ENCODE assay signal across 16 mouse cellular contexts in the genomic region with DNA sequence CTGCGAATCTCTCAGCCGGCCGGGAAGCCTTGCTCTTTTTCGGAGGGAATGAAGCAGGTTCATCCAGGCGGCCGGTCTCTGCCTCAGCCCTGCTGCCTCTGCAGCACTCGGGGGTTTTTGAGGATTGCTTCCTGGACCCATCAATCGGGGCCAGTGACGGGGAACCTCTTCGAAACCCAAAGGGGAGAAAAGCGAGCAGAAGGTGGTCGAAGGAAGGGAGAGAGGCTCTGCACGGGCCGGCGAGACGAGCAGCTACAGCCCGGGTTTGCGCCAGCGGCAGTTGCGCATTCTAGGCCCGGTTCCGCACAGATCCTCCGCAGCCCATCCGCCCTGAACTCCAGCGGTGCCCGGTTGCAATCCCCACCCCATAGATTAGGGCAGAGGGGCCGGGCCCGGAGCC. TPM values are rescaled to one million over a fixed set of nuclear protein-coding genes. Genes with fewer than 3 reads are reported as not detected.
DNase-seq lines count a peak whose midpoint lies in the region; ATAC-seq lines count a peak whose summit lies in the region.
"Had no signal": no experiment of that assay in that cellular context is flagged by ENCODE, and none has a peak within 500 bp of the region (broad histone marks: within the 10 kb centered on the region; RNA-seq: fewer than 3 reads in every experiment).

No protein-coding gene starts in this region.

- DNase-seq in heart, adult 9 months (ENCODE audit: low spot score in 2 of 2): no peak
- peak; percentile 44 for DNase-seq in embryo, embryonic 10 days (ENCODE audit: low spot score)
- DNase-seq in spleen, postnatal 36 days (ENCODE audit: low spot score in 2 of 2): no peak
- no peak for DNase-seq in lung, postnatal 10 days
- DNase-seq in adrenal gland, postnatal 10 days: no peak
- DNase-seq: cerebellum, adult 18-20 months; lung, embryonic 14.5 days; thymus, postnatal 25 days had no signal

- H3K9ac ChIP-seq in heart, embryonic 12.5 days: no peak overlapping the region
- peak overlapping the region; percentile 71 for H3K9ac ChIP-seq in hindbrain, embryonic 12.5 days
- H3K9ac ChIP-seq in midbrain, embryonic 13.5 days (replicated peaks): no peak overlapping the region
- H3K9ac ChIP-seq: embryonic facial prominence, embryonic 15.5 days; limb, embryonic 12.5 days; lung, embryonic 14.5 days had no signal

- WGBS in heart, embryonic 12.5 days: under 1% methylated on average over 28 of the region's 28 CpGs
- WGBS in hindbrain, embryonic 12.5 days: under 1% methylated on average over 28 of the region's 28 CpGs
- WGBS in midbrain, embryonic 13.5 days: under 1% methylated on average over 28 of the region's 28 CpGs

- H3K9me3 ChIP-seq in heart, embryonic 12.5 days (replicated peaks): no peaks in the 10 kb centered on the region
- no peaks in the 10 kb centered on the region for H3K9me3 ChIP-seq in hindbrain, embryonic 12.5 days (replicated peaks)
- no peaks in the 10 kb centered on the region for H3K9me3 ChIP-seq in midbrain, embryonic 13.5 days
- H3K9me3 ChIP-seq: embryonic facial prominence, embryonic 15.5 days; limb, embryonic 12.5 days had no signal

- no peaks in the 10 kb centered on the region for H3K36me3 ChIP-seq in heart, embryonic 12.5 days
- H3K36me3 ChIP-seq in hindbrain, embryonic 12.5 days: 0 out of 2 replicates have a peak, but pooled peaks cover 3% of the 10 kb centered on the region
- H3K36me3 ChIP-seq in midbrain, embryonic 13.5 days: no peaks in the 10 kb centered on the region
- H3K36me3 ChIP-seq: embryonic facial prominence, embryonic 15.5 days; limb, embryonic 12.5 days had no signal

- peaks cover 91% of the 10 kb centered on the region for H3K27me3 ChIP-seq in heart, embryonic 12.5 days (replicated peaks)
- H3K27me3 ChIP-seq in hindbrain, embryonic 12.5 days: peaks cover 87% of the 10 kb centered on the region
- H3K27me3 ChIP-seq in midbrain, embryonic 13.5 days: peaks cover 96% of the 10 kb centered on the region
- H3K27me3 ChIP-seq: Patski had no signal

- H3K4me3 ChIP-seq in heart, embryonic 12.5 days: no peak overlapping the region
- peak overlapping the region; percentile 33 for H3K4me3 ChIP-seq in hindbrain, embryonic 12.5 days
- H3K4me3 ChIP-seq in midbrain, embryonic 13.5 days (replicated peaks): peak overlapping the region; percentile 12
- H3K4me3 ChIP-seq: limb, embryonic 12.5 days had no signal

- H3K27ac ChIP-seq in heart, embryonic 12.5 days (ENCODE audit: poor library complexity, severe bottlenecking): no peak overlapping the region
- H3K27ac ChIP-seq in hindbrain, embryonic 12.5 days: peak overlapping the region; percentile 74
- no peak overlapping the region for H3K27ac ChIP-seq in midbrain, embryonic 13.5 days
- H3K27ac ChIP-seq: embryonic facial prominence, embryonic 15.5 days; limb, embryonic 12.5 days had no signal

- H3K4me1 ChIP-seq in heart, embryonic 12.5 days (replicated peaks): peaks cover 32% of the 10 kb centered on the region
- peaks cover 28% of the 10 kb centered on the region for H3K4me1 ChIP-seq in hindbrain, embryonic 12.5 days
- peaks cover 32% of the 10 kb centered on the region for H3K4me1 ChIP-seq in midbrain, embryonic 13.5 days (replicated peaks)

- ATAC-seq in heart, embryonic 12.5 days (ENCODE audit: insufficient number of reproducible peaks, low FRiP score): no peak
- no peak for ATAC-seq in hindbrain, embryonic 12.5 days (ENCODE audit: low FRiP score)
- no peak for ATAC-seq in midbrain, embryonic 13.5 days
- ATAC-seq: Patski had no signal

- peak overlapping the region; percentile 22 for H3K4me2 ChIP-seq in heart, embryonic 12.5 days
- H3K4me2 ChIP-seq in hindbrain, embryonic 12.5 days (replicated peaks): peak overlapping the region; percentile 65
- H3K4me2 ChIP-seq in midbrain, embryonic 13.5 days (replicated peaks): peak overlapping the region; percentile 27
- H3K4me2 ChIP-seq: embryonic facial prominence, embryonic 15.5 days; limb, embryonic 12.5 days; lung, embryonic 14.5 days had no signal

RNA-seq across cellular contexts. Expression of gene Pax2, which starts 3.0 kb away (rescaled TPM):
- not detected in 2 replicates for polyA plus RNA-seq in heart, embryonic 12.5 days (2016; fragmentation: Nextera tagmentation; extraction: Ambion mirVana)
- polyA plus RNA-seq in hindbrain, embryonic 12.5 days (2016; fragmentation: Nextera tagmentation; extraction: Ambion mirVana): 15.1 and 18.6 TPM in 2 replicates
- polyA plus RNA-seq in midbrain, embryonic 13.5 days (2015; fragmentation: Nextera tagmentation; extraction: Ambion mirVana): 0.63 and 1.0 TPM in 2 replicates
- not detected for total RNA-seq in adrenal gland, postnatal 10 days (2021)
- total RNA-seq: gastrocnemius, adult 8-10 months; heart, postnatal 25 days had no signal
- polyA plus RNA-seq: limb, embryonic 12.5 days had no signal
